ENCODE assay signal across 12 mouse cellular contexts in the genomic region with DNA sequence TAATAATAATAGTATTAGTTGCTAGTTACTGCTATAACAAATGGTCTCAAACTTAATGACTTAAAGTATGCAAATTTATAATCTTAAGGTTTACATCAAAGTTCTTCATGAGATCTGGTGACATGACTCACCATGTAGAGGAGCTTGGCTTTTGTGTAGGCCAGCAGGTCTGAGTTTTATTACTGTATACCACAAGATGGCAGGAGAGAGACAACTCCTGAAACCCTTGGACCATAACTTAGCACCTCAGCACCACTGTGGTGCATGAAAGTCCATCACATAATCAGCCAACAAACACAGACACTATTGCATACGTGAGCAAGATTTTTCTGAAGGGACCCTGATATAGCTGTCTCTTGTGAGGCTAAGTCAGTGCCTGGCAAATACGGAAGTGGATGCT.
DNase-seq lines count a peak whose midpoint lies in the region; ATAC-seq and TF ChIP-seq lines count a peak whose summit lies in the region.
"Had no signal": no experiment of that assay in that cellular context is flagged by ENCODE, and none has a peak within 500 bp of the region (broad histone marks: within the 10 kb centered on the region; RNA-seq: fewer than 3 reads in every experiment).

No protein-coding gene starts in this region.

- no peak for ATAC-seq in forebrain, embryonic 14.5 days
- ATAC-seq in forebrain, embryonic 12.5 days (ENCODE audit: low FRiP score), result no peak
- ATAC-seq: CD4-positive, CD25-positive, alpha-beta regulatory T cell, adult 4 months had no signal

- H3K27ac ChIP-seq in forebrain, embryonic 14.5 days (ENCODE audit: low read depth, low read length), result no peak overlapping the region
- no peak overlapping the region for H3K27ac ChIP-seq in forebrain, embryonic 12.5 days
- H3K27ac ChIP-seq in left cerebral cortex, adult 2 months, result no peak overlapping the region
- H3K27ac ChIP-seq: kidney, embryonic 15.5 days had no signal

- WGBS in forebrain, embryonic 14.5 days, result 85% methylated on average over 2 of the region's 2 CpGs
- WGBS in forebrain, embryonic 12.5 days, result 88% methylated on average over 2 of the region's 2 CpGs

- H3K36me3 ChIP-seq in forebrain, embryonic 14.5 days (ENCODE audit: control insufficient read depth, insufficient read depth, low read length), result no peaks in the 10 kb centered on the region
- no peaks in the 10 kb centered on the region for H3K36me3 ChIP-seq in forebrain, embryonic 12.5 days (replicated peaks)
- H3K36me3 ChIP-seq: kidney, embryonic 15.5 days had no signal

- H3K4me2 ChIP-seq in forebrain, embryonic 14.5 days (ENCODE audit: low read length), result no peak overlapping the region
- no peak overlapping the region for H3K4me2 ChIP-seq in forebrain, embryonic 12.5 days
- H3K4me2 ChIP-seq: kidney, embryonic 15.5 days had no signal

- peak; percentile 17 for DNase-seq in forebrain, embryonic 14.5 days (ENCODE audit: low spot score)
- no peak for DNase-seq in left cerebral cortex, adult 2 months (ENCODE audit: extremely low spot score in 1 of 2, low spot score in 2 of 2)
- DNase-seq in left cerebral cortex, postnatal 14 days (ENCODE audit: low spot score in 2 of 2), result no peak
- DNase-seq in ES-CJ7 (ENCODE audit: low read depth, low spot score), result peak; percentile 32
- DNase-seq in embryo, embryonic 11 days, result peak; percentile 7
- DNase-seq in thymus, postnatal 10 days (ENCODE audit: low spot score in 2 of 2), result no peak
- DNase-seq in layer of hippocampus, postnatal 10 days (ENCODE audit: low spot score in 2 of 2), result no peak
- DNase-seq: gastrocnemius, postnatal 10 days had no signal

- no peaks in the 10 kb centered on the region for H3K4me1 ChIP-seq in forebrain, embryonic 14.5 days (ENCODE audit: control insufficient read depth, insufficient read depth, low read length)
- H3K4me1 ChIP-seq in forebrain, embryonic 12.5 days, result no peaks in the 10 kb centered on the region
- H3K4me1 ChIP-seq: kidney, embryonic 15.5 days had no signal

- H3K9ac ChIP-seq in forebrain, embryonic 14.5 days (ENCODE audit: low read length), result no peak overlapping the region
- H3K9ac ChIP-seq in forebrain, embryonic 12.5 days, result no peak overlapping the region
- H3K9ac ChIP-seq: kidney, embryonic 15.5 days had no signal

- no peaks in the 10 kb centered on the region for H3K9me3 ChIP-seq in forebrain, embryonic 14.5 days (replicated peaks; ENCODE audit: control insufficient read depth, low read length)
- no peaks in the 10 kb centered on the region for H3K9me3 ChIP-seq in forebrain, embryonic 12.5 days
- H3K9me3 ChIP-seq: kidney, embryonic 15.5 days had no signal

- intact Hi-C loops in left cerebral cortex, adult 2 months (cut with DNase I), result loop anchor here (5.0 kb wide), 2 partner anchors 251 to 1126 kb away; no protein-coding TSS in a partner anchor
- intact Hi-C loops in left cerebral cortex, postnatal 14 days (cut with DNase I), result no loop called here

- no peak overlapping the region for H3K4me3 ChIP-seq in forebrain, embryonic 14.5 days (ENCODE audit: low read depth, low read length)
- H3K4me3 ChIP-seq in forebrain, embryonic 12.5 days (replicated peaks), result no peak overlapping the region
- H3K4me3 ChIP-seq in left cerebral cortex, adult 2 months, result no peak overlapping the region
- H3K4me3 ChIP-seq: kidney, embryonic 15.5 days; myocyte had no signal

- H3K27me3 ChIP-seq in forebrain, embryonic 14.5 days (replicated peaks; ENCODE audit: control insufficient read depth, insufficient read depth, low read length), result no peaks in the 10 kb centered on the region
- no peaks in the 10 kb centered on the region for H3K27me3 ChIP-seq in forebrain, embryonic 12.5 days
- H3K27me3 ChIP-seq: kidney, embryonic 15.5 days had no signal

- peak; percentile 53 for TF ChIP-seq CTCF in left cerebral cortex, adult 2 months (IDR thresholded peaks at IDR 0.05)

Comparison
In these comparisons a context has a peak if more than half of its experiments do, and no peak if none do; other contexts are left out.
1. DNase-seq: peak in forebrain, embryonic 14.5 days (single experiment), ES-CJ7 (single experiment) and embryo, embryonic 11 days (single experiment); none in left cerebral cortex, adult 2 months (0 of 2), left cerebral cortex, postnatal 14 days (0 of 2), thymus, postnatal 10 days (0 of 2) and layer of hippocampus, postnatal 10 days (0 of 2).